Mouse (Mus musculus) intestine, embryonic 14.5 days (tissue): ENCODE measurements around the gene Trmt112. TPM values are rescaled to one million over a fixed set of nuclear protein-coding genes. Genes with fewer than 3 reads are reported as not detected.

Experiments used
- ATAC-seq: fragments of 200-750 bp; cut with Nextera tagmentation; replicated peaks from 2 replicates; pipeline ENCODE4 v1.8.0; 2017; ENCODE audit warnings: low read depth, moderate number of reproducible peaks, moderate TSS enrichment, moderate library complexity; ENCODE audit not compliant: low FRiP score, low TSS enrichment
- DNase-seq: peaks from one replicate; pipeline ENCODE4 v3.0.0-alpha.2; 2018; ENCODE audit warnings: low spot score
- H3K27ac ChIP-seq: fragments of 300-500 bp; sonication (generic); 2 replicates; pipeline ENCODE4 v1.5.1; 2014; ENCODE audit warnings: low read depth, mild to moderate bottlenecking, control low read depth
- H3K27me3 ChIP-seq: fragments of 300-500 bp; sonication (generic); replicated peaks from 2 replicates; pipeline ENCODE4 v1.6.1; 2014; ENCODE audit warnings: low read length, control low read depth; ENCODE audit not compliant: control insufficient read depth, insufficient read depth
- H3K36me3 ChIP-seq: fragments of 300-500 bp; sonication (generic); 2 replicates; pipeline ENCODE4 v1.6.1; 2014; ENCODE audit warnings: low read length, control low read depth; ENCODE audit not compliant: control insufficient read depth, insufficient read depth
- H3K4me1 ChIP-seq: fragments of 300-500 bp; sonication (generic); replicated peaks from 2 replicates; pipeline ENCODE4 v1.6.1; 2014; ENCODE audit warnings: low read length, control low read depth, mixed read lengths; ENCODE audit not compliant: control insufficient read depth, insufficient read depth
- H3K4me2 ChIP-seq: fragments of 300-500 bp; sonication (generic); 2 replicates; pipeline ENCODE4 v1.6.1; 2014; ENCODE audit warnings: low read length
- H3K4me3 ChIP-seq: fragments of 300-500 bp; sonication (generic); 2 replicates; pipeline ENCODE4 v1.5.1; 2014; ENCODE audit warnings: low read depth, low read length, control low read depth, mixed read lengths
- H3K9ac ChIP-seq: fragments of 300-500 bp; sonication (generic); 2 replicates; pipeline ENCODE4 v1.6.1; 2014; ENCODE audit warnings: mild to moderate bottlenecking, low read length
- H3K9me3 ChIP-seq: fragments of 300-500 bp; sonication (generic); 2 replicates; pipeline ENCODE4 v1.6.1; 2016; ENCODE audit warnings: low read length, control low read depth; ENCODE audit not compliant: control insufficient read depth
- WGBS: fragments of 180-500 bp; shearing (Covaris S2); extraction: QIAGEN DNeasy Blood & Tissue Kit; methylation state at CpG from one replicate; pipeline ENCODE4 v1.1.7; 2014; 5-methylcytosine and 5-hydroxymethylcytosine counted together
- polyA plus RNA-seq: library from polyadenylated mRNA; unstranded; fragments of >200 nt; fragmentation: Nextera tagmentation; extraction: Ambion mirVana; gene quantifications from 2 replicates; pipeline ENCODE4 v1.2.1, GENCODE M21; 2014

The Trmt112 gene
- polyA plus RNA-seq, 1 experiment from 2014 or later: 136 TPM

DNA sequence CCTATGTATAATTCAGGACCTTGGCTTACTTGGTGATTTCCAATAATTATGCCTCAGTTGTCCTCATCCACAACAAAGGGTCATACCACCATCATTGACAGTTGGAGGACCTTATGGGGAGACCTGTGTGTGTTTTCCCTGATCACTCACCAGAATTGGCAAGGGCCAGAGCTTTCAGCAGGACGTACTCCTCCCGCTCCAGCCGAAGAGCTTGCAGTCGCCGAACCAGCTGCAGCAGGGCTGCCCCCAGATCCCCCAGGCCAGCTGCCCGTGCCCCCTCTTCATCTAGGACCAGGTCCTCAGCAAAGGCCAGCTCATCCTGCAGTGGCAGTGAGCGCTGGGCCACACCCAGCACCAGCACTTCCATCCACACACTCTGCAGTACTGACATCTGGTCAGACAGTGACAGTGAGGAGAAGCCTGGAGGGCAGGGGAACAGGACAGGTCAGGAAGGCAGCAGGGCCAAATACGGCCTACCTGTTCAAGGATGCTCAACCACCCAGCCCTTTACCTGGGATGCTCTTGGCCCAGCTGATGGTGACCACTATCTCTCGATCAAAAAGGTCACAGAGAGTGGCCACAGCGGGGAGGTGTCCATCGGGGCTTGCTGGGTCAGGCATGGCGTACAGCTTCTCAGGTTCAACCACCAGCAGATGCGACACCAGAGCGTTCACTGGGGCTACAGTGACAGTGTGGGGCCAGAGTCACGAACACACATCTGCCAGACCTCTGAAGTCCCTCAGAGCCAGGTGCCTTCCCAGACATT is 2.9 kb downstream of the Trmt112 start:
- Histone ChIP-seq H3K27ac (no peak overlapping the region), H3K9ac (no peak overlapping the region), H3K36me3 (peaks cover 29% of the 10 kb centered on the region), H3K27me3 (no peaks in the 10 kb centered on the region), H3K4me3 (no peak overlapping the region), H3K9me3 (no peaks in the 10 kb centered on the region), H3K4me1 (peaks cover 18% of the 10 kb centered on the region), H3K4me2 (no peak overlapping the region)
- no peak for ATAC-seq
- 93% methylated on average over 15 of the region's 15 CpGs for WGBS
- DNase-seq: no peak

- H3K4me3 ChIP-seq: no peak overlapping the region
- DNase-seq: no peak
- peaks cover 29% of the 10 kb centered on the region for H3K36me3 ChIP-seq
- no peaks in the 10 kb centered on the region for H3K9me3 ChIP-seq
- H3K4me1 ChIP-seq: peaks cover 16% of the 10 kb centered on the region
- H3K4me2 ChIP-seq: no peak overlapping the region
- no peak overlapping the region for H3K9ac ChIP-seq
- ATAC-seq: no peak
- no peaks in the 10 kb centered on the region for H3K27me3 ChIP-seq
- H3K27ac ChIP-seq: no peak overlapping the region
- WGBS: 85% methylated on average over 6 of the region's 6 CpGs
Measured at GRCm38 (mm10) chr19:6913036-6913435, 3.5 kb downstream of the Trmt112 start.

GRCm38 (mm10) chr19:6913991-6914390 is 4.5 kb downstream of the Trmt112 start:
- H3K36me3 ChIP-seq: peaks cover 34% of the 10 kb centered on the region
- H3K4me3 ChIP-seq: no peak overlapping the region
- H3K4me1 ChIP-seq: peaks cover 6% of the 10 kb centered on the region
- H3K4me2 ChIP-seq: no peak overlapping the region
- no peak overlapping the region for H3K9ac ChIP-seq
- WGBS: 79% methylated on average over 11 of the region's 11 CpGs
- DNase-seq (peak; percentile 45), ATAC-seq (no peak)
- H3K27ac ChIP-seq: no peak overlapping the region
- H3K27me3 ChIP-seq: no peaks in the 10 kb centered on the region
- no peaks in the 10 kb centered on the region for H3K9me3 ChIP-seq

GRCm38 (mm10) chr19:6914540-6914939 is 5.0 kb downstream of the Trmt112 start:
- H3K9ac ChIP-seq: no peak overlapping the region
- no peaks in the 10 kb centered on the region for H3K9me3 ChIP-seq
- no peaks in the 10 kb centered on the region for H3K27me3 ChIP-seq
- H3K36me3 ChIP-seq: peaks cover 34% of the 10 kb centered on the region
- no peak overlapping the region for H3K4me3 ChIP-seq
- H3K27ac ChIP-seq: no peak overlapping the region
- H3K4me1 ChIP-seq: peaks cover 6% of the 10 kb centered on the region
- no peak overlapping the region for H3K4me2 ChIP-seq
- no peak for DNase-seq
- 94% methylated on average over 9 of the region's 9 CpGs for WGBS
- no peak for ATAC-seq

DNA sequence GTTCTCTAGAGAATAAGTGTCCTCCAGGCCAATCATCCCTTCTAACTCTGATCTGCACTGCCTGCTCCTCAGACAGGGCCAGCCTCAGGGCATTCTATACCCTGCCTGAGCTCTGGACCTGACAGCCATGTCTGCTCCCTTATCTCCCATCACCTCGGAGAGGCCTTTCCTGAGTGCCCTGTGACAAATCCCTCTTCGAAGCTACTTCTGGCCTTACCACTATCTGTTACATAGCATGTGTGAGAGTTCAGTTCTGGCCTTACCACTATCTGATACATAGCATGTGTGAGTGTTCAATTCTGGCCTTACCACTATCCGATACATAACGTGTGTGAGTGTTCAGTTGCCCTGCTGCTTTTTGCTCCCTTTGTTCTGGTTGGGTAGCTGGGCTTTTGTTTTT is 5.8 kb downstream of the Trmt112 start:
- H3K9me3 ChIP-seq: no peaks in the 10 kb centered on the region
- H3K36me3 ChIP-seq: peaks cover 34% of the 10 kb centered on the region
- no peak overlapping the region for H3K27ac ChIP-seq
- DNase-seq (no peak), ATAC-seq (no peak)
- 77% methylated on average over 4 of the region's 4 CpGs for WGBS
- no peak overlapping the region for H3K4me3 ChIP-seq
- no peaks in the 10 kb centered on the region for H3K27me3 ChIP-seq
- peaks cover 13% of the 10 kb centered on the region for H3K4me1 ChIP-seq
- no peak overlapping the region for H3K4me2 ChIP-seq
- H3K9ac ChIP-seq: no peak overlapping the region

- DNase-seq (no peak), ATAC-seq (no peak)
- Histone ChIP-seq H3K36me3 (peaks cover 28% of the 10 kb centered on the region), H3K9me3 (no peaks in the 10 kb centered on the region), H3K9ac (no peak overlapping the region), H3K4me2 (no peak overlapping the region), H3K27ac (no peak overlapping the region), H3K27me3 (no peaks in the 10 kb centered on the region), H3K4me1 (peaks cover 13% of the 10 kb centered on the region), H3K4me3 (no peak overlapping the region)
- WGBS: 78% methylated on average over 4 of the region's 4 CpGs
Measured at GRCm38 (mm10) chr19:6916496-6916895, 7.0 kb downstream of the Trmt112 start.

GRCm38 (mm10) chr19:6918321-6918720 is 8.8 kb downstream of the Trmt112 start:
- Histone ChIP-seq H3K4me3 (no peak overlapping the region), H3K4me1 (peaks cover 13% of the 10 kb centered on the region), H3K27me3 (peaks cover 5% of the 10 kb centered on the region), H3K9ac (no peak overlapping the region), H3K4me2 (no peak overlapping the region), H3K36me3 (peaks cover 10% of the 10 kb centered on the region), H3K9me3 (no peaks in the 10 kb centered on the region), H3K27ac (no peak overlapping the region)
- DNase-seq: no peak
- WGBS: 82% methylated on average over 4 of the region's 4 CpGs
- no peak for ATAC-seq

DNA sequence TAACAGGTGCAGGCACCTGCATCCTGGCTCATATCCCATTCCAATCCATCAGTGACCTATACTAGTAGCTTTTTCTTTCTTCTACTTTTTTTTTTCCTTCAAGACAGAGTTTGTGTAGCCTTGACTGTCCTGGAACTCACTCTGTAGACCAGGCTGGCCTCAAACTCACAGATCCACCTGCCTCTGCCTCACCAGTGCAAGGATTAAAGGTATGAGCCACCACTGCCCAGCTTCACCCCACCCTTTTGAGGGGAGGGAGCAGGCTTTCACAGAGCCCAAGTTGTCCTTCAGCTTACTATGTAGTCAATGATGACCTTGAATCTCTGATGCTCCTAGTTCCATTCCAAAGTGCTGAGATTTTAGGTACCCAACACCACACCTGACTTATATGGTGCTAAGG is 9.9 kb downstream of the Trmt112 start:
- Histone ChIP-seq H3K4me3 (no peak overlapping the region), H3K4me2 (peak overlapping the region; percentile 87; the same call in 1 of the 2 replicates), H3K27ac (peak overlapping the region; percentile 22; the same call in 1 of the 2 replicates), H3K27me3 (peaks cover 15% of the 10 kb centered on the region), H3K4me1 (peaks cover 13% of the 10 kb centered on the region), H3K36me3 (peaks cover 5% of the 10 kb centered on the region), H3K9me3 (no peaks in the 10 kb centered on the region), H3K9ac (no peak overlapping the region)
- no peak for ATAC-seq
- DNase-seq: no peak
